Mouse (Mus musculus): Measurements from ENCODE around the gene Nr4a1.

DNA sequence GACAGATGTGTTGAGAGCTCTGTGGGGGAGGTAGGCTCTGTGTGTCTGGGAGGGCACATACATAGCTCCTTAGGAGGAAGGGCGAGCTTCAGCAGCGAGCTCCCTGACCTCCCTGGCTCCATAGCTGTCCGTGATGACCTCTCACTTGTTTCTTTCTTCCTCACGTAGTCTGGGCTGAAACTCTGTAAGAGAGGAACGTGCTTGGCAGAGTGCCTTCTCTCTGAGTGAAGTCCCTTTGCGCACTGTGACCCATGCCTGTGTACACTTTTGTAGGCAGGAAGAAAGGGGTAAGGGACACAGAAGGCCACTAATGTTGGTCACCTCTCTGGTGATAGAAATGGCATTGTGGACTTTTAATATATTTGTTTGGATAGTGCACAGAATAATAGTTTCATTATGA is 33.3 kb downstream of the Nr4a1 start:
- TF ChIP-seq CTCF (IDR thresholded peaks at IDR 0.05) (no peak), EP300 (IDR thresholded peaks at IDR 0.05; ENCODE audit: insufficient read depth, low read depth, low read length) (no peak), POLR2A (IDR thresholded peaks at IDR 0.05; ENCODE audit: insufficient read depth, low read depth, low read length) (no peak)

All from heart, adult 2 months (tissue).